Mouse (Mus musculus) midbrain, embryonic 13.5 days (tissue): ENCODE measurements at regions not wholly inside any gene's neighbourhood (a gene's known extent, or its start where the extent isn't known, plus 50 kb on each side); places are given as distances from the start of the nearest gene placed in this dataset.

Experiments
- ATAC-seq: fragments of 200-750 bp; cut with Nextera tagmentation; 2 replicates; pipeline ENCODE4 v1.8.0; 2017; ENCODE audit warnings: mild to moderate bottlenecking, moderate TSS enrichment, moderate library complexity
- H3K27ac ChIP-seq: fragments of 300-500 bp; sonication (generic); 2 replicates; pipeline ENCODE4 v1.5.1; 2015; ENCODE audit warnings: inconsistent platforms, mild to moderate bottlenecking, moderate library complexity
- H3K27me3 ChIP-seq: fragments of 300-500 bp; sonication (generic); 2 replicates; pipeline ENCODE4 v1.6.1; 2015; ENCODE audit warnings: mild to moderate bottlenecking, inconsistent platforms
- H3K36me3 ChIP-seq: fragments of 300-500 bp; sonication (generic); 2 replicates; pipeline ENCODE4 v1.6.1; 2015; ENCODE audit warnings: mild to moderate bottlenecking, inconsistent platforms
- H3K4me1 ChIP-seq: fragments of 300-500 bp; sonication (generic); replicated peaks from 2 replicates; pipeline ENCODE4 v1.6.1; 2015; ENCODE audit warnings: inconsistent platforms
- H3K4me2 ChIP-seq: fragments of 300-500 bp; sonication (generic); replicated peaks from 2 replicates; pipeline ENCODE4 v1.6.1; 2015; ENCODE audit warnings: moderate library complexity, mild to moderate bottlenecking, inconsistent platforms
- H3K4me3 ChIP-seq: fragments of 300-500 bp; sonication (generic); replicated peaks from 2 replicates; pipeline ENCODE4 v1.5.1; 2015; ENCODE audit warnings: mild to moderate bottlenecking, inconsistent platforms
- H3K9ac ChIP-seq: fragments of 300-500 bp; sonication (generic); replicated peaks from 2 replicates; pipeline ENCODE4 v1.6.1; 2015; ENCODE audit warnings: mild to moderate bottlenecking, inconsistent platforms
- H3K9me3 ChIP-seq: fragments of 300-500 bp; sonication (generic); 2 replicates; pipeline ENCODE4 v1.6.1; 2016; ENCODE audit warnings: mild to moderate bottlenecking, inconsistent platforms
- WGBS: fragments of 180-500 bp; shearing (Covaris S2); methylation state at CpG from one replicate; pipeline ENCODE4 v1.1.7; 2015; 5-methylcytosine and 5-hydroxymethylcytosine counted together

DNA sequence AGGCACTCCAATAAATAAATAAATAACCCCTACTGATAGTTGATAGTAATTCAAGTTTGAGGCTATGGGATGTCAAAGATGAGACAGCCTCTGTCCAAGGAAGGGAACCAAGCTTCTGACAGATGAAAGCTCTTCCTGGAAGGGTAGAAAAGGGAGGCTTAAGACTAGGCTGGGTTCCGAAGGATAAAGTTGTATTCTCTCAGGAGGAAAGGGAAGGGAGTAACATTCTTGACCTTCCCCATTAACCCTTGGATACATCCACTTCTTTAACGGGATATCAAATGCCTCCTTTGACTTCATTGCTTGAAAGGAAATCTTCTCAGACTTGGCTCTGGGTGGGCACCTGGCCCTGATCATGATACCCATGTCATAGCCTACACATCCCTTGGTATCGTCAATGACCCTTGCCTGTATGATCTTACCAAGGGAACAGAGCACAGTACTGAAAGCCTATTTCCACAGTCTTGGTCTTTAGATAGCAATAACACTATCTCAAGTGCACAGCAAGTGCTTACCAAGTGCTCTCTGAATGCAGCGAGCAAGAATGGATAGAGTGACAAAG is 607.4 kb upstream of the Cdh5 start:
- Histone ChIP-seq H3K9ac (no peak overlapping the region), H3K27me3 (no peaks in the 10 kb centered on the region), H3K36me3 (no peaks in the 10 kb centered on the region), H3K9me3 (no peaks in the 10 kb centered on the region), H3K4me2 (no peak overlapping the region), H3K27ac (no peak overlapping the region), H3K4me3 (no peak overlapping the region), H3K4me1 (no peaks in the 10 kb centered on the region)
- ATAC-seq = no peak
- 89% methylated on average over 4 of the region's 4 CpGs for WGBS

DNA sequence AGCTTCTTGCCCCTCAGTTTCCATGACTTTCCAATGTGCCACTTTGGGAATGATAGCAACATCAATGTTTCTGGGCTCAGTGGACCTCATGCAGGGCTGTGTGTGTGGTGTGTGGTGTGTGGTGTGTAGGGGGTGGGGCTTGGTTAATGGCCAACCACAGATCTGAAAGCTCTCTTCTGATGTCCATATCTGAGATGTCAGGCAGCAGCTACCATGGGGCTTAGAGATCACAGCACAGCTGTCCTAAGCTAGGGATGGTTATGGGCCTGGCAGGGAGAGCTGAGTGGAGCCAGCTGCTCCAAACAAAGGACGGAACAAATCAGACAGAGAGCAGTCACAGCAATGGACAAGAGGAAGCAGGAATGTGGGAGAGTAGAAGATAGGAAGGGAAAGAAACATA is 606.8 kb upstream of the Cdh5 start:
- Histone ChIP-seq H3K27ac (no peak overlapping the region), H3K36me3 (no peaks in the 10 kb centered on the region), H3K4me2 (no peak overlapping the region), H3K9ac (no peak overlapping the region), H3K27me3 (no peaks in the 10 kb centered on the region), H3K4me1 (no peaks in the 10 kb centered on the region), H3K4me3 (no peak overlapping the region), H3K9me3 (no peaks in the 10 kb centered on the region)
- 72% methylated on average over 1 of the region's 1 CpGs for WGBS
- no peak; the same call in 1 of the 2 replicates for ATAC-seq

DNA sequence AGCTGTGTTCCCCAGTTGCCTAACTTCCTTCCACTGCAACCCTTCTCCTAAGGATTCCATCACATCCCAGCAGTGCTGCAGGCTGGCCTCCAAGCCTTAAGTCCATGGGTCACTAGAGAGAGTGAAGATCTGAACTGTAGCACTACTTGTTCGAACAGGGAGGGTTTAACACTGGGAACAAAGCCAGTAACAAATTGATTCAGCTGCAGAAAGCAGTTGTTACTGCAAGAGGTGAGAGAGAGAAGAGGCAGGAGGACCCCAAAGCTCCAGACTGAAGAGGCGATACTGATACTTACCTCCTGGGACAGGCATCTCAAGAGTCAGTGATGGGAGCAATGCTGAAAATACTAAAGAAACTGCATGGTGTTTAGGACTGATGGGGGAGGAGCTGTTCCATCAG is 600.1 kb upstream of the Cdh5 start:
- no peak for ATAC-seq
- no peak overlapping the region for H3K4me3 ChIP-seq
- no peak overlapping the region for H3K27ac ChIP-seq
- H3K9me3 ChIP-seq = no peaks in the 10 kb centered on the region
- H3K36me3 ChIP-seq = no peaks in the 10 kb centered on the region
- H3K27me3 ChIP-seq = no peaks in the 10 kb centered on the region
- H3K9ac ChIP-seq = no peak overlapping the region
- WGBS = 75% methylated on average over 2 of the region's 2 CpGs
- H3K4me2 ChIP-seq = no peak overlapping the region
- peaks cover 7% of the 10 kb centered on the region; the same call in 1 of the 2 replicates for H3K4me1 ChIP-seq

DNA sequence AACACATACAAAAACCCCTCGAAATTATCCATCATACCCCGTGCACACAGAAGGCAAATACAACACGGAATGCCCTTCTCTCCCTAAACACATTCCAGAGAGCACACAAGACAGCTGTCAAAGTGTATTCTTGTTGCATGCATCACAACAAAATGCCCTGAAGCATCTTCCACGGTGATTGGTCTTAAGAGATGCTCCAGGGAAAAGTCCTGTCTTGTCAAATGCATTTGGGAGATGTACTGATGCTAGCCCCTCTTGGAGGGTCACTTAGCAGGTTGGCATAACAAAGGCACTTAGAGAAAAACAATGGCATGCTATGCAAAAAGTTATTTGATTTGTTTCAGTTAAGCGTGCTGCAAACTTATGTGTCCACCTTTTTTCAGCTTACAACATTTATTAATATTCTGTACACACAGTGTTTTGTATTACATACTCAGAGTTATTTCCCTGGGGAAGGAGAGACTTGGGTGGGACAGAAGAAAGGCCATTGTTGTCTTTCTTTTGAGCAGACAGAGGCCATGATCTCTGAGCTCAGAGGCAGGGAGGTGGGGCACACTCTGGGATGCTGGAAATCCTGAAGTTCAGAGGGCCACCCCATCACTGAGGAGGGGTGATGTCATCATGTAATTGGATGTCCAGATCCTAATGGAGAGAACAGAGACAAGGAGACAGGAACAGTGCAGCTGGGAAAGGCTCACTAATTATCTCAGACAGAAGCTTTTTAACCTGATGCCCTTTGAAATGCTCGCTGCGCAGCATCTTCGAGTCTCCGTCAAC is 598.2 kb upstream of the Cdh5 start:
- Histone ChIP-seq H3K27me3 (no peaks in the 10 kb centered on the region), H3K36me3 (no peaks in the 10 kb centered on the region), H3K4me3 (no peak overlapping the region), H3K4me2 (no peak overlapping the region), H3K27ac (no peak overlapping the region), H3K9me3 (peaks cover 2% of the 10 kb centered on the region; the same call in 1 of the 2 replicates), H3K9ac (no peak overlapping the region), H3K4me1 (peaks cover 7% of the 10 kb centered on the region; the same call in 1 of the 2 replicates)
- 71% methylated on average over 9 of the region's 9 CpGs for WGBS
- ATAC-seq = no peak

GRCm38 (mm10) chr8:103506334-103506733 is 595.1 kb upstream of the Cdh5 start:
- no peak overlapping the region for H3K4me2 ChIP-seq
- no peak overlapping the region for H3K4me3 ChIP-seq
- peaks cover 2% of the 10 kb centered on the region; the same call in 1 of the 2 replicates for H3K9me3 ChIP-seq
- WGBS = 70% methylated on average over 6 of the region's 6 CpGs
- ATAC-seq = no peak
- no peaks in the 10 kb centered on the region for H3K27me3 ChIP-seq
- peaks cover 7% of the 10 kb centered on the region; the same call in 1 of the 2 replicates for H3K4me1 ChIP-seq
- no peak overlapping the region for H3K9ac ChIP-seq
- no peak overlapping the region for H3K27ac ChIP-seq
- no peaks in the 10 kb centered on the region for H3K36me3 ChIP-seq

GRCm38 (mm10) chr8:103507068-103507467 is 594.4 kb upstream of the Cdh5 start:
- no peak overlapping the region for H3K27ac ChIP-seq

DNA sequence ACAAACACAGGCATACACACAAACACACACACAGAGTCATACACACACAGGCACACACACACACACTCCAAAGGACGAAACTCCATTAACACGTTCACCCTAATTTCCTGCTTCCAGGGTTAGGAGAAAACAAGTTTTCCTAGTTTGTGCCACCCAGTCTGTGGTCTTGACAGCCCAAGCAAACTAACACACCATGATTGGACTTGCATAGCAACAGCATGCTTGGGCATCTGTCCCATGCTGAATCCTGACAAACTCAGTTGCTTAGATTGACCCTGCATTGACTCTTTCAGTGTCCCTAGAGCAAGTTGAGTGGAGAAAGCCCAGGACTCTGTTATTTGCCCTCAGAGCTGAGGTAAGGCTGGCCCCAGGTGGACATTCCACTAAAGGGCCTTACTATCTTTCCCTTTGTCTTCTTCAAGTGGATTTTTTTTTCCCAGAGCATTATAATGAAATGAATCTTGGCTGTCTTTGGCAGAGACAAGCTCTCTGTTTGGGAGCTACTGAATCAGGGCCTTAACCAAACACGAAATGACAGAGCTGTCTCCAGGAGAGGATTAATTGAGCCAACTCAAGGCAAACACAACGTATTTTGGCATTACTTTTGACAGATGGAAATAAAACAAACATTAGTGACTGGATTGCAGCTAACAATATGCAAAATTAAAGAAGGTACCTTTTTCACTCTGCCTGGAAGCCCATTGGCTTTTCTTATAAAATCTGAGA is 581.1 kb upstream of the Cdh5 start:
- no peaks in the 10 kb centered on the region for H3K36me3 ChIP-seq
- no peak for ATAC-seq
- no peak overlapping the region for H3K9ac ChIP-seq
- no peak overlapping the region for H3K27ac ChIP-seq
- H3K4me3 ChIP-seq = no peak overlapping the region
- WGBS = 78% methylated on average over 4 of the region's 4 CpGs
- H3K4me1 ChIP-seq = no peaks in the 10 kb centered on the region
- no peak overlapping the region for H3K4me2 ChIP-seq
- H3K9me3 ChIP-seq = no peaks in the 10 kb centered on the region
- H3K27me3 ChIP-seq = no peaks in the 10 kb centered on the region

More at GRCm38 (mm10) chr8:103507068-103507467, 594.4 kb upstream of the Cdh5 start:
- no peaks in the 10 kb centered on the region for H3K36me3 ChIP-seq
- H3K4me3 ChIP-seq = no peak overlapping the region
- H3K27me3 ChIP-seq = no peaks in the 10 kb centered on the region
- peaks cover 7% of the 10 kb centered on the region; the same call in 1 of the 2 replicates for H3K4me1 ChIP-seq
- no peak overlapping the region for H3K9ac ChIP-seq
- ATAC-seq = no peak
- H3K9me3 ChIP-seq = peaks cover 2% of the 10 kb centered on the region; the same call in 1 of the 2 replicates
- no peak overlapping the region for H3K4me2 ChIP-seq
- 80% methylated on average over 5 of the region's 5 CpGs for WGBS

- Histone ChIP-seq H3K4me2 (no peak overlapping the region), H3K9me3 (no peaks in the 10 kb centered on the region), H3K36me3 (no peaks in the 10 kb centered on the region), H3K4me3 (no peak overlapping the region), H3K4me1 (no peaks in the 10 kb centered on the region), H3K9ac (no peak overlapping the region), H3K27ac (no peak overlapping the region), H3K27me3 (no peaks in the 10 kb centered on the region)
- no peak for ATAC-seq
- 84% methylated on average over 4 of the region's 4 CpGs for WGBS
These were observed 570.5 kb upstream of the Cdh5 start for GRCm38 (mm10) chr8:103530903-103531302.

GRCm38 (mm10) chr8:103534971-103535370 is 566.5 kb upstream of the Cdh5 start:
- no peak overlapping the region for H3K4me2 ChIP-seq
- no peaks in the 10 kb centered on the region for H3K9me3 ChIP-seq
- H3K4me1 ChIP-seq = no peaks in the 10 kb centered on the region
- H3K4me3 ChIP-seq = no peak overlapping the region
- H3K36me3 ChIP-seq = no peaks in the 10 kb centered on the region
- no peak for ATAC-seq
- no peak overlapping the region for H3K27ac ChIP-seq
- 88% methylated on average over 4 of the region's 4 CpGs for WGBS
- H3K9ac ChIP-seq = no peak overlapping the region
- no peaks in the 10 kb centered on the region for H3K27me3 ChIP-seq

DNA sequence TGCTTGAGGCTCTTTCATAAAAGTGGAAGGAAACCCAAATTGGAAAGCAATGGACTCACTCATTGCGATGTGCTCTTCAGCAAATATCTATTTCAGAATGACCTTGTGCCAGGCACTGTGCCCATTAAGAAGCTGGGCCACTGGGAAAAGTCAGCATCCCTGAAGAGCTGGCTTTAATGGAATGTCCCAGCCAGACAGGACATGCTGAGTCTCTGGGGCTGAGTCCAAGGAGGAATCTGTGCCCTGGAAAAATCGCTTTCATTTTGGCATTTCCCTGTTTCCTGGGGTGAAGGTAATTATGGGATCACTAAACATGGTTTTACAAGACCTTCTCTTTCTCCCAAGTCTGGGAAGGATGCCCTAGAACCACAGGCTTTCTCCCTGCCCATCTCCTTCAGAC is 564.6 kb upstream of the Cdh5 start:
- 87% methylated on average over 2 of the region's 2 CpGs for WGBS

DNA sequence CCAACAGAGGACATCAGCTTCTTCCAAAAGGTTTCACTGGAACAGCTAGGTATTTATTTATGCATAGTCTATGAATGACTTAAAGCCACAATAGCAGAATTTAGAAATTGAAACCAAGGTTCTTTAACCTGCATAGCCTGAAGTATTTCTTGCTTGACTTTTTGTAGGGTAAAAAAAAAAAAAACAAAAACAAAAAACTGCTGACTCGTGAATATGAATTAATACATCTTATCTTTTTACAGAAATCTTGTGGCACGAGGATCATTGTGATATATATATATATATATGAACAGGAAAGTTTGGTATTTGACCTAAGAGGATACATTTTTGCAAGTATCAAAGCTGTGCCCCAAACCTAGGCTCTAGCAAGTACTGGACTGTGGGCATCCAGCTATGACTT is 559.5 kb upstream of the Cdh5 start:
- Histone ChIP-seq H3K9me3 (no peaks in the 10 kb centered on the region), H3K27me3 (no peaks in the 10 kb centered on the region), H3K9ac (no peak overlapping the region), H3K36me3 (no peaks in the 10 kb centered on the region), H3K4me1 (no peaks in the 10 kb centered on the region), H3K27ac (no peak overlapping the region), H3K4me2 (no peak overlapping the region), H3K4me3 (no peak overlapping the region)
- ATAC-seq = no peak
- 85% methylated on average over 2 of the region's 2 CpGs for WGBS

More for the DNA sequence above, 564.6 kb upstream of the Cdh5 start:
- Histone ChIP-seq H3K9me3 (no peaks in the 10 kb centered on the region), H3K4me3 (no peak overlapping the region), H3K36me3 (no peaks in the 10 kb centered on the region), H3K4me2 (no peak overlapping the region), H3K27ac (no peak overlapping the region), H3K9ac (no peak overlapping the region), H3K4me1 (no peaks in the 10 kb centered on the region), H3K27me3 (no peaks in the 10 kb centered on the region)
- ATAC-seq = no peak

DNA sequence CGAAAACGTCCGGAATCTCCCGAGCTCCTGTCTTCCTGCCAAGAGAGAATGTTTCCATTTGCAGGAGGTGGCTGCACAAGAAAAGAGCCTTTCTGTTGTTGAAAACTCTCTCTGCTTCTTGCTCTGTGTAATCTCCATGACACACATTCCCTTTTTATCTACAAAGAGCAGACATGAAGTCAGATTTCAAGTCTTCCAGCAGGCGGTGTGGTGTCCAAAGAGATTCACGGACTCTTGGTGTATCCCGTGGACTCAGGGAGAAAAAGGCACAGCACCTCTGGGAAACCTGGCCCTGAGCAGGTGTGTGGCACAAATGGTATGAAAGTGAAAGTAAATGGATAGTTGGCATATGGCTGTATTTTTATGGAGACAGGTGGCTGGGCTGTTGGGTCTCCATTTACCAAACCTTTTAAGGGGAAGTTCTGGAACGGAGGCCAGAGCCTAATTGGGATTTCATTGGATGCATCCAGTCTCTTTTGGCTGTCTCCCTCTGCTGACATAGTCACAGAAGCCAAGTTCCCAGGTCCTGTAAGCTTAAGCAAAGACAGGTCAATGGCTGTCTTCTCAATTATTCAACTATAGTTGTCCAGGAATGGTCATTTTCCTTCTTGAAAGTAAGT is 549.4 kb upstream of the Cdh5 start:
- Histone ChIP-seq H3K36me3 (no peaks in the 10 kb centered on the region), H3K9ac (no peak overlapping the region), H3K27me3 (no peaks in the 10 kb centered on the region), H3K27ac (no peak overlapping the region), H3K4me2 (no peak overlapping the region), H3K9me3 (no peaks in the 10 kb centered on the region), H3K4me1 (no peaks in the 10 kb centered on the region), H3K4me3 (no peak overlapping the region)
- no peak for ATAC-seq
- WGBS = 93% methylated on average over 8 of the region's 8 CpGs
